Mouse (Mus musculus) kidney, postnatal 10 days (tissue): ENCODE data around the gene Cd40.

ENCODE experiments used
- DNase-seq: peaks from one replicate; pipeline ENCODE4 v3.0.0; 2021; ENCODE audit warnings: mixed read lengths

Cd40 gene

DNA sequence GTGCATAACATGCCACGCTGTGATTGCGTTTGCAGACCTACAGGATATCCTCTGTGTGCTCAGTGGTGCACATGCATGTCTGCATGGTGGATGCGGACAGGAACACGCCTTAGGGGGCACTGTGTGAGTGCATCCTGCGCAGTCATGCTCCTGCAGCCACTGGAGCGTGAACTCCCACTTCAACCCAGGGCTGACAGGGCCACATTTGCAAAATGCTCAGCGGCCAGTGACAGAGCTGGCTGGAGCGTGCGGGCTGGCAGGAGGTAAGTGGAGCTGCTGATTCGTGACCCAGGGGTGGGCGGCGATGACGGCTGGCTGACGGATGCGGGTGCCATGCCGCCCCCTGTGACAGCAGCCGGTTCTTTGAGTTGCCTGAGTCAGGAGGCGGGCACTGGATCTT lies 51.2 kb downstream of the Cd40 start:
- DNase-seq, result peak; percentile 28

GRCm38 (mm10) chr2:165112149-165112548 lies 56.7 kb downstream of the Cd40 start:
- peak; percentile 95 for DNase-seq

GRCm38 (mm10) chr2:165113733-165114132 lies 58.3 kb downstream of the Cd40 start:
- no peak for DNase-seq

DNA sequence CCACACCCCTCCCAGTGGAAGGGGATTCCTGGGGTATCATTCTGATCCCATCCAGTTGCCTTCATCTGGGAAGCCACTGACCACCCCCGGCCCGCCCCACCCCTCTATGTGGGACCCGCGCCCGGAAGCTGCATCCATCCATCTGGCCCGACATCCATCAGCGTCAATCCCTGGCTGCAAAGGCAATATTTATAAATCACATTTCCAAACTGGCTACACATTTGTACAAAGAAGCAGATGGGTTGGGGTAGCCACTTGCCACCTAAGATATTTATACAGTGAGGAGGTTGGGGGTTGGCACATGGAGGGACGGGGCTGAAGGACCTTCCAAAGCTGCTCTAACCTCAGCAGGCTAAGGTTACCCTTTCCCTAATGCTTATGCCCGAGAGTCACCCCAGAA lies 65.3 kb downstream of the Cd40 start:
- DNase-seq, result no peak

- peak; percentile 42 for DNase-seq
Observed at GRCm38 (mm10) chr2:165121206-165121840, 65.9 kb downstream of the Cd40 start.
